Mouse (Mus musculus) retina, embryonic 14.5 days (tissue): ENCODE results near the gene Cactin.
A peak's percentile ranks its signal among the peaks of the same experiment; 100 is the strongest.

ENCODE experiments used
- DNase-seq: peaks from one replicate; pipeline ENCODE4 v3.0.0-alpha.2; 2015; ENCODE audit warnings: low spot score

Gene Cactin

DNA sequence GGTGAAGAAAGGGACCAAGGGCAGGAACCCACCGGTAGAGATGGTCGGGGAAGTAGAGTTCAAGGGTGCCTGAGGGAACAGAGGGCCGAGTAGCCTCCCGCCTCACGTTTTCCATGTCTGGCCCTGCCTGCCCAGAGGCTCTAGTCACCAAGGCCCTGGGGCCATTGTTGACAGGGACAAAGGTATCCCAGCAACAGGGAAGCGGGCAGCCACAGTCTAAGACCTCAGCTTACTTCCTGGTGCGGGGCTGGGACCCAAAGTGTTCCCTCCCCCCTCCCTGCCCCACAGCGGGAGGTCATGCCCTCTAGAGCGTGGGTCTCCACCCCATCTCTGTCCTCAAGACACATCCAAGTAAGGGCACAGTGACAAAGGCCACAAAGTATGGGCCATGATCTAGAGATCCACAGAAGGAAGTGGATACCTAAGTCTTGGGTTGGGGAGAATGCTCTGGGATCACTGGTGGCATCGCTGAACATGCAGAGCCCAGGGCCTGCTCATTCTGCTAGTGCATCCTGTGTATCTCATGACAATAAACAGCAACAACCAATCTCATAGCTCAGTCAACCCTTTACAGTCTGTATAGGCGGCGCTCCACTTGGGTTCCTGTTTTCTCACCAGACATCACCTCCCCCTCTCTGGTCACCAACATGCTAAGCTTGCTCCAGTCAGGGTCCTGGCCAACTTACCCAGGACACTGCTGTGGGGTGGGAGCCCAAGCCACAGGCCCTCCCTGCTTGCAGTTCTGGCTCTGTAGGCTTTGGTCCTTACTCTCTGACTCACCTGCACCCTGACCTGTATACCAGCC is 45.0 kb downstream of the Cactin start, which contains the start of gene 4930404N11Rik:
4930404N11Rik (minus strand) TSS at position 145 of the 805 bp plus-strand sequence.
- DNase-seq: peak; percentile 66

GRCm38 (mm10) chr10:81366477-81367206 is 45.7 kb downstream of the Cactin start:
- DNase-seq: no peak

- no peak for DNase-seq
Measured at GRCm38 (mm10) chr10:81367207-81367495, 46.2 kb downstream of the Cactin start.

DNA sequence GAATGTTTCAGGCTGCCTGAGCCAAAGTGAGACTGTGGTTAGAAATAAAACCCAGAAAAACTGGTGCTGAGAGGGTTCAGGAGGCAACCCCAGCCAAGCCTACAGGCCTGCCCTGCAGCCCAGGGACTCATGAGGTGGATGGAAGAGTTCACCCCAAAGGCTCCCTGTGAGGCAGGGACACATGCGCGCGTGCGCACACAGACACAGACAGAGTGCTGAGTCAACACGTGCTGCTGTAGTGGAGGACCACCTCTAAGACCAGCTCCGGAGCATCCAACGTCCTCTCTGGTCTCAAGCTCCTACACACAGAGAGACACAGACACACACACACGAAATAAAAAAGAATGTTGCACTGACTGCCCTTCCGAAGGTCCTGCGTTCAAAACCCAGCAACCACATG is 54.4 kb downstream of the Cactin start:
- DNase-seq: no peak
